Mouse (Mus musculus) layer of hippocampus, postnatal 10 days (tissue): ENCODE results near the gene Smim12. TPM values are rescaled to one million over a fixed set of nuclear protein-coding genes. Genes with fewer than 3 reads are reported as not detected.

ENCODE experiments used
- DNase-seq, 2 experiments: peaks; one replicate each; pipeline ENCODE4 v3.0.0; 2021; ENCODE audit warnings: low spot score in 2 of 2
- total RNA-seq, 2 experiments: library from RNA; stranded (reverse); gene quantifications; 2 replicates each; pipeline ENCODE4 v1.2.3; 2021

Smim12 gene
- total RNA-seq, 2 experiments from 2014 or later: 41.1 to 45.5 TPM

DNA sequence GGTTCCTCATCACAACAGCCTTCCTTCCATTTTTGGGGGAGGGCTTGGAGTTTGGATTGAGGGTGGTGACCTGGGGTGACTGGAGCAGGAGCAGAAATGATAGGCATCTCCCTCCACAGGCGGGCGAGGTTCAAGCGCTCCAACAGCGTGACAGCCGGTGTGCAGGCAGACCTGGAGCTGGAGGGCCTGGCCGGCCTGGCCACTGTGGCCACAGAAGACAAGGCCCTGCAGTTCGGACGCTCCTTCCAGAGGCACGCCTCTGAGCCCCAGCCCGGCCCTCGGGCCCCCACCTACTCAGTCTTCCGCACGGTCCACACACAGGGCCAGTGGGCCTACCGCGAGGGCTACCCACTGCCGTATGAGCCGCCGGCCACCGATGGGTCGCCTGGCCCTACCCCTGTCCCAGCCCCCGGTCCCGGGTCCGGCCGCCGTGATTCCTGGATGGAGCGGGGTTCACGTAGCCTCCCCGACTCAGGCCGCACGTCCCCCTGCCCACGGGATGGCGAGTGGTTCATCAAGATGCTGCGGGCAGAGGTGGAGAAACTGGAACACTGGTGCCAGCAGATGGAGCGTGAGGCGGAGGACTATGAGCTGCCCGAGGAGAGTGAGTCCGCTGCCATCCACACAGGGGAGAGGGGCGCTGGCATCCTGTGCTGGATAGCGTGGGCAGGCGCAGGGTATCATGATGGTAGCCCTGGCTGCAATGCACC, 10.0 kb upstream of the Smim12 start:
- no peak for DNase-seq

DNA sequence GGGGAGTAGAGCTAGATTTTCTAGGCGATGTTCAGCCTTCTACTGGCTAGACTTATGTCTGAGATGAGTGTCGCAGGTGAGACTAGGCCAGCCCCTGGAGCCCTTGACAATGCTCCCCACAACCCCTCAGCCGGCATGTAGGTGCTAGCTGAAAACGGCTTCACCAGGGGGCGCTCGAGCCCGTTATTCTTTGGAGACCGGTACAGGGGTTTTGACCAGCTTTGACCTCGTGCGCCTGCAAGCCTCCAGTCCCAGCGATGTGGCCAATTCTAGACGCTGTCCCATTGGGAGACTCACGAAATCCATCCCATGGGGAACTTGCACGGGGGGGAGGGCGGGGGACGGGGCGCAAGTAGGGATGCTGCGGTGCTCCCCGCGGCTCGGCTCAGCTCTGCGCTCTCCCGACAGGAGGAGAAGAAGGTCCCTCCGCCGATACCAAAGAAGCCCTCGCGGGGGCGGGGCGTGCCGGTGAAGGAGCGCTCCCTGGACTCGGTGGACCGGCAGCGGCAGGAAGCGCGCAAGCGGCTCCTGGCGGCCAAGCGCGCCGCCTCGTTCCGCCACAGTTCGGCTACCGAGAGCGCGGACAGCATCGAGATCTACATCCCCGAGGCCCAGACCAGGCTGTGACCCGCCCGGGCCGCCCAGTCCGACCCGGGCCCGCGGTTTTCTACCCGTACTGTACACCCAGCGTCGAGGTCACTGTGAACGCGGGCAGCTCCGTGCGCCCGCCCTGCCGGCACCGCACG, 7.7 kb upstream of the Smim12 start:
- peak; percentile 89 to 92 for DNase-seq

DNA sequence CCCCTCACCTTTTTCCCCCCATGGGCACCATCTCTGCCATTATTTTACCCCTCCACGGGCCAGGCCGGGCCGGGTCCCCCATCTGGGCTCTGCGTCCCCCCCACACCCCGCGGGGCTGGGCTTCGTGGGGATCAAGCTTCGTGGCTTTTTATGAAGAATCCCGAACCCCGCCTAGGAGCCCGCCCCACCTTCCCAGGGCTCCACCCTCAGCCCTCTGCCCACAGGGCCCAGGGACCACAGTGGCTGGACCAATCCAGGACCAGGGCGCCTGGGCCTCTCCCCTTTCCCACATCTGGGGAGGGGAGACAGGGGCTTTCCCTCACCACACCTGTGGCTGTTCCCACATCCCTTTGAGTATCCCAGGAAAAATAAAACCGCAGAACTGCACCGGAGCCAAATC, 7.0 kb upstream of the Smim12 start:
- DNase-seq: no peak

DNA sequence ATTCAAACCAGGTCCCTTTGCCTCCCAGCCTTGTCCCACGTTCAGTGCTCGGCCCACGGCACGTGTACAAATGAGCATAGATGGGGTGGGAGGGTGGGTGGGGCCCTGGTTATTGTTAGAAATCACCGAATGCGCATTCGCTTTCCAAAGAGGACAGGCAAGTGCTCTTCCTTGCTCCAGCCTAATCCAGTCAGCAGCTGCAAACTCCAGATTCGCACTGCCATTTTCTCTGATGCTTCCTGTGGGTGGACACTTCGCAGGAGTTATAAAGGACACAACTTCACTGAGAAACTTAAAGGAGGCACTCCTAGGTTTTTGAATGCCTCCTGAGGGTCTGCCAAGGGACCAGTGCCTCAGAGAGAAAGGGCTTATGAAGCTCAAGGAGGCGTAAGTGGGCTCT, 6.3 kb upstream of the Smim12 start:
- DNase-seq: no peak

DNA sequence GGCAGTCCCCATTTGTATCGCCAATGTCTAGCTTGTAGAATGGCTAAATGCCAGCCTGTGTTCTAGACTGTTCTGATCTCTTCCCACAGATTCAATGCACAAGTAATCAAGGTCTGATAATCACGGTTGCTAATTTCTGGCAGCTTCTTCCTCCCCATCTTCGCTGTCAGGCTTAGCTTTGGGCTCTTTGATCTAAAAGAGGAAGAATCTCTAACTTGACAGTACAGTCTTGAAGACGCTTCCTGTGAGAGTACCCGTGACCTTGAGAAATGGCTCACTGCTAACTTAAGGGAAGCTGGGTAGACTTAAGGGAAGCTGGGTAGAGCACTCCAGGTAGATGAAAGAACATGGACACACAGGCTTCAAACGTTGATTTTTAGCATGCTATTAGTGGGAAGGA, 888 bp upstream of the Smim12 start:
- DNase-seq: no peak

DNA sequence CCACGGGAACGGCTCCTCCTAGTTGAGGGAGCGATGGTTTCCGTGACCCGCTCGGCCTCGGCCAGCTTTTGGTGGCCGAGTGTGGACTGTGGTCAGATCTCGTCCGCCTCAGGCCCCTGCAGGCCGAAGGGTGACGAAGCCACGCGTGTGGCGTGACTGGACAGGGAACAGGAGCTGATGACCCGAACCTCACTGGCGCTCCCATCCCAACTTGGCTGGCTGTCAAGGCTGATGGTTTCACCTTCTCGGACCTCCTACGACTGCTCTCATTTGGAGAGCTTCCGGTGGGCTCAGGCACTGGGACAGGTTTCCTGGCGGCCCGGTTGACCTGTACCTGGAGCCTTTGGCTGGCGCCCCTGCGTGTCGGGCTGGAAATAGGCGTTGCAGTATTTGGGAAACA, 369 bp downstream of the Smim12 start:
- no peak for DNase-seq

DNA sequence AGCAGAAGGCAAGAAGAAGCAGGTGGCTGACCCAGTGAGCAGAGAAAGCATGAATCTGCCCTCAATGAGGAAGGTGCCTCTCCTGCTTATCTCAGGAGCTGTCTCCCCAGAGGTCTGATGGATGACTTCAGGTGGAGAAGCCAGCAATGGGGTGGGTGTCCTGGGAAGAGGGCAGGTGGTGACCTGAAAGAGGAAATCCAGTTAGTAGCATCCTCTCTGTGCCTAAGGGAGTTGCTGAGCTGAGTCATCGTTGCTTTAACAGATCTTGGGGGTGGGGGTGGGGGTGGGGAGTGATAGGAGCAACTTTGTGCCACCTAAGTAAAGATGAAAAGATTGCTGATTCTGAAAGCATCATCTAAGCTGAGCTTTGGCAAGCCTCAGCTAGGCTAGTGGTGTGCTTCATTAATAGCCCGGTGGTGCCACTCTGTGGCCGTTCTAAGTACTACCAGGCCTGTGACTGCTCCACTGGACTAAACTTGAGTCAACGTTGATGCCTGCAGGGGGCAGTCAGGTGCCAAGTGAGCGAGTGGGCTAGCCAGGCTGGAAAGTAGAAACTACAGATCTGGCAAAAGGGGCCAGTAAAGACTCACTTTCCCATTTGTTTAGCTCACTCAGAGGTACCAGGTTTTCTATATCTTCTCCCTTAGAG, 6.2 kb downstream of the Smim12 start:
- peak; percentile 99 for DNase-seq

DNA sequence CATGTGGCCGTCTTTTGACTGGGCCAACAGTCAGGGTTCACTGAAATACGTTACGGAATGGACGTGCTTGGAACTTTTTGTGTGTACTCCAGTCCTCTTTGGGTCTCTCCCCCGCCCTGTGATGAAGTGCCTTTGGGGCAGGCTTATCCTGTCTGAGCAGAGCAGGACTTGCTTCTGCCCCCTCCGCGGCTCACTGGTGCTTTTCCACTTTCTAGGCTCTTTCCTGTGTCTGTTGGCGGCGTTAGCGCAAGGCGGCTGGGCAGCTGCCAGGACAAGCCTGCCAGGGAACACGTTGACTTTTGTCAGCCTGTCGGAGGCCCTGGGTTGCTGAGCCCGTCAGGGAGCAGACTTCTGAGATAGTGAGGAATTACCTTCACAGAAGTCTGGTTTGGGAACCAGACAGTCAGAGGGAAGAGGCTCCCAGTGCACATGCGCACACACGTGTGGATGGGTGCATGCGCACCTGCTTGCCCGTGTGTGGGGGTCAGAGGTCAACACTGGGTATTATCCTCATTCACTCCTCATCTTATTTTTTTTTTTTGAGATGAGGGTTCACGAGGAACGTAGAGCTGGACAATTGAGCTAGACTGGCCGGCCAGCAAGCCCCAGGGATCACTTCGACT, 8.5 kb downstream of the Smim12 start:
- DNase-seq: peak; percentile 56 to 64

DNA sequence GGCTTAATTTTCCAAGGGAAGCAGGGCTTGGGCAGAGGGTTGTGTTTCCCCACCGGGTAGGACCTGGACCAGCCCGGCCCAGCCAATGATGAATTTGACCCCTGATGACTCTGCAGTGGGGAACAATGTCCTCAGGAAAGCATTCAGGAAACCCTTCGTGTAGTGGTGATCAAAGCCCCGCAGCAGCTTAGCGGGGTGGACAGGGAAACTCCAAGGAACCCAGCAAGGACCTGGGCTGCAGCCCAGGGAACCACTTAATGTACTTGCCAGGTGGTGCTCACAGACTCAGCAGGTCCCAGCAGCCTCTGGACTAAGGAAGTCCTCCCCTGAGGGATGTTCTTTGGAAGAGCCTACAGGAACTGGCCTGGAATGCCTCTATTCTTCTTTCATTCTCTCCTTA, 13.2 kb downstream of the Smim12 start:
- no peak for DNase-seq

DNA sequence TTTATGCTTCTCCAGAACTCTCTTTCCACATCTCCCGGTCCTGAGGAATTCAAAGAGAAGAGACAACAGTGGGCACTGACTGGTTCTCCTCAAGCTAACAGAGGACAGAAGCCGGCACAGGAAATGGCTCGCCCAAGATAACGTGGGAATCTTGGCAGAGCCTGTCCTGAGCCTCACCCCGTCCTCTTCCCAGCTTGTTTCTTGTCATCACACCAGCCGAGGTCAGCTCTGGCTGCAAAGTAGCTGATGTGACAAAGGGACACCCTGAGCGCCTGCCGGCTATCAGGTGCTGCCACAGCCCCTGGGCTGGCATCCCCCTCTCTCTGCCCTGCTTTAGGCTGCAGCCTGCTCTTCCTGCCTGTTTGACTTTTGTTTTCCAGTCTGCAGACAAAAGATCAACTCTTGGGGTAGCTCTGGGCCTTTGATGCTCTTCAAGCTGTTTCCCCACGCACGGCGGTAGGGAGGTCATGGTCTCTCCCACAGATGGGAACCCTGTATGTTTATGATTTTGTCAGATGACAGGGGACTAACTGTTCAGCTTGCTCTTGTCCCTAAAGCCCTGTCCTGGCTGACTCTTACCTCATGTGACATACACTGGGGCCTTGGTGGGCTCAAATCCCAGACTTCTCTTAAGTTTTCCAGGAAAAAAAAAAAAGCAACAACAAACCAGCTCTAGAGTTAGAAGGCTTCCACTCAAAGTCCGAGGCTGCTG, 14.8 kb downstream of the Smim12 start:
- no peak for DNase-seq

DNA sequence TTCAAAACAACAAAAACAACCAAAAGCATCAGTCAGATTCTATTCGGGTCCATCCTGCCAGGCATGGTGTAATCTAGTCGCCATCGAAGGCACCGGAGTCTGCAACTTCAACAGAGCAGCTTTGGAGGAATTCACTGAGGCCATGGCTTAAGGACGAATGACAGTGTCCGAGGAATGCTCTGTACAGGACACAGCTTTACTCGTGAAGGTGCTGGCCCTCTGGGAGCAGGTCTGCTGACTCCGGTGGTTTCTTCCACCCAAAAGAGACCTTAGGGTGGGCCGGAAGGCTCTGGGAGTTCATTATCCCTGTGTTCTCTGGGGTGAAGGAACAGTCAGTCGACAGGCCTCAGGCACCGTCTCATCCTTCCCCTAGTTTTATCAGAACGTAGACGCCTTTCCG, 18.0 kb downstream of the Smim12 start:
- DNase-seq: no peak

DNA sequence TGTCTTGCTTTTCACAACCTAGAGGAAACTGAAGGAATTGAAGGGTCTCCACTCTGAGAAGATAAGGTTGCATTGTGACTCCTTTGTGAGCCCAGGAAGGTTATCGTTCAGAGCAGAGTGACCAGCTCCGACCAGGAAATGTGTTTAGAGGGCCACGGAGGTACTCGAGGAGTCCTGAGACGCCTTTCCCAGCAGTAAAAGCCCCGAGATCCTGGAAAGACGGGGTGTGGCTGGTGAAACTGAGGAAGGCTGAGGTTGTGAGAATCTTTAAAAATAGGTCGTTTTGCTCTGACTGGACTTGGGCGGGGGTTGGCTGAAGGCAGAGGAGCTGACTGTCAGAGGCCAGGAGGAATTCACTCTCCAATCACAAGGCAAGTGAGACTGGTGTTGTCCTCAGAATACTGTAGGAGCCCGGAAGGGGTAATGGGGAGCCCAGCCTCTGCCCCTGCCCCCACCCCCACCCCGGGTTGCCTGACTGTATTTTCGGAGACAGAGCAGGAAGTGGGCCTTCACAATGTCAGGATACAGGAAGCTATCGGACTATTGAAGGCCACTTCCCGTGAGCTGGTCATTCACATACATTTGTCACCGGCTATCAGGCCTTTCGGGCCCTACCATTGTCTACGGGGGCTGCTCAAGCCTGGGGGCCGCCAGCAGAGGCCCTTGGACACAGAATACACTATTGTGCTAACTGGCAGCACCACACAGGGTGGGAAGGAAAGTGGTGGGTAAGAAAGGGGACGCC, 20.0 kb downstream of the Smim12 start:
- DNase-seq: no peak

DNA sequence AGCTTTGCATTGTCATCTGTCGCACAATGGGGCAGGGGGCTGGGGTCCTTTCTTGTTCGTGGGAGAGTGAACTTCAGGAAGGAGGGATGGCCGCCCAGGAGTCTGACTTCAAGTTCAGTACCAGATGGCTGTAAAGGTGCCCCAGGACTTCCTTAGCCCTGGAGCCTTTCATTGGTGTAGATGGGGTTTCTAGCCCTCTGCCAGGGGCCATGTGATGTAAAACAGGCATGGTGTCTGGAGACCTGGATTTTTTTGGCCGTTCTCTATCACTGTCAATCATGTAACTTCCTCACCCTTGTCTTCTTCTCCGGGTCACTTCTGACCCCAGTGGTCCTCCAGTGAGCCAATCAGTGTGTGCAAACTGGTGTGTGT, 20.6 kb downstream of the Smim12 start:
- no peak for DNase-seq

DNA sequence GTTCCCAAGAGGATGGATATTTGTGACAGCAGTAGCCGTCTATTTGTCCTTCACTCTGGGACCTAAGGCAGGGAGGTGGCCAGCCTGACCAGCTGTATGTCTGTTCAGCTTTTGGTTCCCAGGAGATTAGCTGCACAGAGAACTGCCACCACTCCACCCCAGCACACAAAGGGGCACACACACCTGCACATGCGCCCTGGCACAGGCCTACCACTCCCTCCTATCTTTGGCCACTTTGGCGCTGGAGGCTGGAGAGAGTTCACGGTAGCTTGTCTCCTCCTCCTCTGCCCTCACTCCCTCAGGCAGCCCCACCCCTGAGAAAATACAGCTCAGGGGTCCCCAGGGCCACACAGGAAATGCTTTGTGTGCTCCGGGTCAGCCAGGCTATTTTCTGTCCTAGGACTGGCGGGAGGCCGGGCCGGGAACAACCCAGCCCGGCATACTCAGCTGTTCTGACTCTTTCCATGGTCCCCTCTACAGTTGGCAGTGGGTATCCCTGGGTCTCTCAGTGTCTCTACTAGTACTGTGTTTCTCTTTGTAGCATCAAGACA, 34.9 kb downstream of the Smim12 start:
- no peak for DNase-seq

DNA sequence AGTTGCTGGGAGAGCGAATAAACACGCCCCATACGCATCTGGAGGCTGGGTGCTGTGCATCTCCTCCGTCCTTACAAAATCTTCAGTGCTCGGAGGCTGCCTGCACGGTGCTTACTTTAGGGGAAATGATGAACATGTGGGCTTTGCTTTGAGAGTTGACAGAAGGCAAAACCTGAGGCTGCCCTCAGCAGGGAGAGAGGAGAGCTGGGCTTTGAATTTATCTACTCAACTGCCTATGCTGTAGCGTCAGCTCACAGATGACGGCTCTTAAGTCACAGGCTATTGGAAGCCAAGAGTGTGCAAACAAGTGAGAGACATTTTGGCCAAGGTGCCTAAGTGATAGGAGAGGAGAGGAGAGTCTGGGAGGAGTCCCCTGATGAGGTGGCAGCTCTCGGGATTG, 35.7 kb downstream of the Smim12 start:
- no peak for DNase-seq

DNA sequence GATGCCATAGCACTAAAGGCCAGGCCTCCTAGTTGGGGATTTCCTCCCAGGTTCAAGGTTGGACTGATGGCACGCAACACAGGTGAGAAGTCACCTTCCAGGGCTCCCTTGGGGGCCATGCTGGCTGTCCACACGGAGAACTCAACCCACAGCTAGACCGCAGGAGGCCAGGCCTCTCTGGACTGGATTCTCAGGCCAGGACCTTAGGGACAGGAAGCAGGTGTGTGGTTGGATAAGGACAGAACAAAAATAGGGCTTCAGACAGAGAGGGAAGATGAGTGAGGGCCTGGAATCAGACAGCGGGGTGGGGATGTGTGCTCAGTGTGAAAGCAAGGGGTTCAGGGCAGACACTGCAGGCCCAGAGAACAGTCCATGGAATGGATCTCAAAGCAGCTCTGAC, 43.3 kb downstream of the Smim12 start:
- DNase-seq: no peak

DNA sequence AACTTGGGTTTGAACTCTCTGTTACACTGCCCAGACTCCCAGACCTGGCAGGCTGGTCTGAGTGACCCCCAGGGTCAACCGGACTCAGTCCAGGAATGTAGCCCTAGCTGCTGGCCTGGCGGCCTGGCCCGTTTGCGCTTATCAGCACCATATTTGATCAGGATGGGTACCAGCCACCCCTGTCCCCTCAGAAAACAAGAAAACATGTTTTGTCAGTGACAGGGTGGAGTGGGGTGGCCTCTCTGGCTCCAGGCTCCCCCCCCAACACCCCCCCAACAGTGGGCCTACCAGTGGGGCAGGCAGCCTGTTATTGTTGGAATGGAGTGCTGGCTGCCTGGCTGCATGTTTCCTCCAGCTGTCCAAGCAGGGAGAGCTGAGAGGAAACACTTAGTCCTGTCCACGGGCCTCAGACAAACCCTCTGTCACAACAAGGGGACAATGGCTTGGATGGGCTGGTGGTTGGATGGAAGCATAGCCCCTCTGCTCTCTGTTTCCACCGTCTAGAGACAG, 45.5 kb downstream of the Smim12 start:
- peak; percentile 27 for DNase-seq

DNA sequence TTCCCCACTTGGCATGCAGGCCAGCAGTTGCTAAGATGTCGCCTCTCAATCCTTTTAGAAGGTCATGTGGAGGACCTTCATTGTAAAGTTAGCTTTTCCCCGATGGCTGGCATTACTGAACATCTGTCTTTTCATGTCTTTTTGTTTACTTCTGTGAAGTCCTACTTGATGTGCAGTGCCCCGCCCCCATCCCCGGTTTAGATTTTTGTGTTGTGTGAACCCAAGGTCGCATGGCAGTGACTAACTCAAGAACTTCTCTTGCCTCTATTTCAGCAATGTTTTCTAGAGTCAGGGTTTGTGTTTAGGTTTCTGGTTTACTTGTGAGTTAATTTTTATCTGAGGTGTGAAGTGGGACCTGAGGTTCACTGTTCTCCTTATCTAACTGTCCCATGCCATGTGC, 49.0 kb downstream of the Smim12 start:
- DNase-seq: no peak
